Mouse (Mus musculus): ENCODE measurements around the gene Mad2l1. TPM values are rescaled to one million over a fixed set of nuclear protein-coding genes. Genes with fewer than 3 reads are reported as not detected.

Mad2l1 gene
- polyA plus RNA-seq, 1 experiment from 2014 or later: 99.8 TPM

- DNase-seq (ENCODE audit: low spot score) (no peak), ATAC-seq (replicated peaks; ENCODE audit: low FRiP score, low TSS enrichment, low read depth) (no peak)
- Histone ChIP-seq H3K27ac (ENCODE audit: low read depth) (no peak overlapping the region), H3K9ac (ENCODE audit: low read length) (no peak overlapping the region), H3K4me1 (replicated peaks; ENCODE audit: control insufficient read depth, insufficient read depth, low read length) (no peaks in the 10 kb centered on the region), H3K4me2 (ENCODE audit: low read length) (no peak overlapping the region), H3K4me3 (ENCODE audit: low read depth, low read length) (no peak overlapping the region), H3K9me3 (ENCODE audit: control insufficient read depth, low read length) (no peaks in the 10 kb centered on the region), H3K27me3 (replicated peaks; ENCODE audit: control insufficient read depth, insufficient read depth, low read length) (no peaks in the 10 kb centered on the region), H3K36me3 (ENCODE audit: control insufficient read depth, insufficient read depth, low read length) (no peaks in the 10 kb centered on the region)
These were observed 60.6 kb downstream of the Mad2l1 start for GRCm38 (mm10) chr6:66595804-66596203.

Other genes starting within 250 kb of the Mad2l1 start
- 0.08 and 0.11 TPM in 2 replicates for gene Vmn1r32, start 24.7 kb downstream of the Mad2l1 start, polyA plus RNA-seq (2014; fragmentation: Nextera tagmentation; extraction: Ambion mirVana)
- gene Vmn1r33, start 82.9 kb downstream of the Mad2l1 start, polyA plus RNA-seq (2014; fragmentation: Nextera tagmentation; extraction: Ambion mirVana): not detected in 2 replicates
- not detected in 2 replicates for gene Vmn1r34, start 108.5 kb downstream of the Mad2l1 start, polyA plus RNA-seq (2014; fragmentation: Nextera tagmentation; extraction: Ambion mirVana)
- not detected in 2 replicates for gene Vmn1r35, start 150.5 kb downstream of the Mad2l1 start, polyA plus RNA-seq (2014; fragmentation: Nextera tagmentation; extraction: Ambion mirVana)
- not detected in 2 replicates for gene Vmn1r36, start 183.8 kb downstream of the Mad2l1 start, polyA plus RNA-seq (2014; fragmentation: Nextera tagmentation; extraction: Ambion mirVana)
- gene Vmn1r37, start 194.0 kb downstream of the Mad2l1 start, polyA plus RNA-seq (2014; fragmentation: Nextera tagmentation; extraction: Ambion mirVana): not detected in 2 replicates
- gene Vmn1r38, start 247.2 kb downstream of the Mad2l1 start, polyA plus RNA-seq (2014; fragmentation: Nextera tagmentation; extraction: Ambion mirVana): not detected in 2 replicates

All from intestine, embryonic 14.5 days (tissue).